Mouse (Mus musculus): Measurements from ENCODE around the gene Tmem100. TPM values are rescaled to one million over a fixed set of nuclear protein-coding genes. Genes with fewer than 3 reads are reported as not detected.

Gene Tmem100
- polyA plus RNA-seq, 1 experiment from 2014 or later = not detected

DNA sequence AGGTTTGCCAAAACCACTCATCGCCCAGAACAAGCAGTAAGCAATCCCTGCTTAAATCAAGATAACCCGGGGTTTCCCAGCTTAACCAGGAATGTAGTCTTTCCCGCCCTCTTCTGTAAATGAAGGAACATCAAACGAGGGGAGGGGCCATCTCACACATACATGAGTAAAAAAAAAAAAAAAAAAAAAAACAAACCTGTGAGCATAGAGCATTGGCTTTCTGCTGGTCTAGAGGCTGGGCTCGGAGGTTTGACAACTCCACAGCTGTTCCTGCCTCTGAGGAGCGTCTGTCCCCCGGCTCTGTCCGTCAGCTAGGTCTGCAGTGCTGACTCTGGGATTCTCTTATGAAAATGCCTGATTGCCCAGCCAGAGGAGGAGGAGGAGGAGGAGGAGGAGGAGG, 2.7 kb downstream of the Tmem100 start:
- DNase-seq (ENCODE audit: low read depth, low spot score) (no peak), ATAC-seq (no peak)

DNA sequence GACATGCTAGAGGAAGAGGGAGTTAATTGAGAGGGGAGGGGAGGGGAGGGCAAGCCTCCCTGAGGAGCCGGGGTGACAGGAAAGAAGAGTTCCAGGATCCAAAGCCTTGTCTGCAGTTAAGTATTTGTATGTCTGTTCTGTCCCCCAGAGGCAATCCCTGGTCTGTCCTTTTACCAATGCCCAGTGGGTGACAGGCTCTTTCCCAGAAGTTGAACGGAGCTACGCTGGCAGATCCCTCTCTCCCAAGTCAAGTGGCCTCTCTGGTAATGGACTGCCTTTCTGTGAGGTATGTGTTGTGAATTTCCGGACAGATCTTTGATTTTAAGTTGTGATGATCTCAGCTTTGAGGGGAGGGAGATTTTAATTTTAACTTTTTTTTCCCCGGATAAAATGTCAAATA, 3.3 kb downstream of the Tmem100 start:
- in situ Hi-C loops (cut with MboI; ENCODE audit: low pct_unique_long_range_greater_than_20kb) = no loop called here
- ChIA-PET POLR2A (no interaction called here), CTCF (no interaction called here)
- no peak for TF ChIP-seq CTCF (IDR thresholded peaks at IDR 0.05)
- ATAC-seq = no peak
- H3K27me3 ChIP-seq = peaks cover 27% of the 10 kb centered on the region
- no peak for DNase-seq (ENCODE audit: low read depth, low spot score)

More for the DNA sequence above, 2.7 kb downstream of the Tmem100 start:
- ChIA-PET CTCF (interaction anchor here (1.2 to 1.4 kb wide), 2 partner anchors 10 to 82 kb away, joined by 3 read pairs; no protein-coding TSS in a partner anchor), POLR2A (no interaction called here)
- no peak for TF ChIP-seq CTCF (IDR thresholded peaks at IDR 0.05)
- in situ Hi-C loops (cut with MboI; ENCODE audit: low pct_unique_long_range_greater_than_20kb) = no loop called here
- H3K27me3 ChIP-seq = peaks cover 27% of the 10 kb centered on the region

DNA sequence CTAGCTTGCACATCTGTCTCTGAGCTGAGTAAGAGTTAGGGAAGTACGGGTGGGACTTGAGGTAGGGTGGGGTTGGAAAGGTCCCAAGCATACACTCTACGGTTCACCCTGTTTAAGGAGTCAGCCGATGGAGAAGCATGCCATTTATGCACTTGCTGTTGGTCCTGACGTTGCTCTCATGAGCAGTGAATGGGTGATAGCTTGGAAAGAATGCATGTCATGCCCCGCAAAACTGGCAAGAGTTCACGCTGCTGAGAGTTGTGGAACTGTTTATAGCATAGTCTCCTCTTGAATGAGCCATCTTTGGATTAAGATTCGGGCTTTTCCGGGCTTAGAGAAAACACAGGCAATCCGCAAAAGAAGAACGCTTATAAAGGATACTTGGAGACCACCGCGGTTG, 4.5 kb downstream of the Tmem100 start:
- peaks cover 27% of the 10 kb centered on the region for H3K27me3 ChIP-seq
- no peak for TF ChIP-seq CTCF (IDR thresholded peaks at IDR 0.05)
- in situ Hi-C loops (cut with MboI; ENCODE audit: low pct_unique_long_range_greater_than_20kb) = no loop called here
- ATAC-seq = no peak
- ChIA-PET CTCF (no interaction called here), POLR2A (interaction anchor here (0.7 to 0.8 kb wide), 2 partner anchors 227 to 1325 kb away, joined by 3 read pairs; no protein-coding TSS in a partner anchor)
- DNase-seq (ENCODE audit: low read depth, low spot score) = no peak

DNA sequence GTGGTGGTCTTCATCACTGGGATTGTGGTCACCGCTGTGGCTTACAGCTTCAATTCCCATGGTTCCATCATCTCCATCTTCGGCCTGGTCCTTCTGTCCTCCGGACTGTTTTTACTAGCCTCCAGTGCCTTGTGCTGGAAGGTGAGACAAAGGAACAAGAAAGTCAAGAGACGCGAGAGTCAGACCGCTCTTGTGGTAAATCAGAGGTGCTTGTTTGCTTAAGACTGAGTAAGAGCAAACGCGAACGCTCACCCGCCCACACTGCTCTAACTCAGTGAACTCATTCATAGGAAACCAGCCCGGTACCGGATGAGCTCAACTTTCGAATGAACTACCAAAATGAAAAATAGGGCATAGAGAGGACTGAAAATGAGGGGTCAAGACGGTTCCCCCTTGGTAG, 5.4 kb downstream of the Tmem100 start:
- peaks cover 27% of the 10 kb centered on the region for H3K27me3 ChIP-seq
- in situ Hi-C loops (cut with MboI; ENCODE audit: low pct_unique_long_range_greater_than_20kb) = no loop called here
- DNase-seq (ENCODE audit: low read depth, low spot score) (no peak), ATAC-seq (no peak)
- CTCF ChIA-PET = no interaction called here
- no peak for TF ChIP-seq CTCF (IDR thresholded peaks at IDR 0.05)
- POLR2A ChIA-PET = no interaction called here

- in situ Hi-C loops (cut with MboI; ENCODE audit: low pct_unique_long_range_greater_than_20kb) = no loop called here
- DNase-seq (ENCODE audit: low read depth, low spot score) = no peak
- peaks cover 27% of the 10 kb centered on the region for H3K27me3 ChIP-seq
- TF ChIP-seq CTCF (IDR thresholded peaks at IDR 0.05) = peak; percentile 46
- ChIA-PET POLR2A (no interaction called here), CTCF (interaction anchor here (1.3 to 1.5 kb wide), 2 partner anchors 10 to 16 kb away, joined by 3 read pairs; no protein-coding TSS in a partner anchor)
- ATAC-seq = no peak
Measured at GRCm38 (mm10) chr11:90036416-90036815, 6.3 kb downstream of the Tmem100 start.

DNA sequence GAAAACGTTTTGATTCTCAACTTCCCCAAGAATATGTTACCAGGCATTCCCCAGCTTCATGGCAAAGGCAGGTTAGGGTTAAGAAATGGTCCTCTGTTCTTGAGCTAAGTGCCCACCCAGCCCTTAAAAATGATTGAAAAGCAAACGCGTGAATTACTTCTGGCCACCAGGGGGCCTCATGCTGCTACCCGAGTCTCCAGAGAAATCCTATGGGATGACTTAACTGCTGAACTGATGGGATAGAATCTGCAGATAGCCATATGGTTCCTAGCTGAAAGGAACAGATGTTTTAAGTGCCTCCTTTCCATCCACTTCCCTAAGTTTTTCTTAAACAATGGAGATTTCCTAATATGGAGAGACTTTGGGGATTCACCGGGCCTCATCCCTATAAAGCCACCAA, 7.9 kb downstream of the Tmem100 start:
- in situ Hi-C loops (cut with MboI; ENCODE audit: low pct_unique_long_range_greater_than_20kb) = no loop called here
- H3K27me3 ChIP-seq = peaks cover 16% of the 10 kb centered on the region
- ChIA-PET CTCF (interaction anchor here (1.5 kb wide), 1 partner anchor 12 kb away, joined by 3 read pairs; no protein-coding TSS in a partner anchor), POLR2A (no interaction called here)
- TF ChIP-seq CTCF (IDR thresholded peaks at IDR 0.05) = peak; percentile 63
- no peak for DNase-seq (ENCODE audit: low read depth, low spot score)
- no peak for ATAC-seq

GRCm38 (mm10) chr11:90044459-90044858, 14.3 kb downstream of the Tmem100 start:
- ATAC-seq = no peak
- TF ChIP-seq CTCF (IDR thresholded peaks at IDR 0.05) = no peak
- DNase-seq (ENCODE audit: low read depth, low spot score) = no peak
- POLR2A ChIA-PET = no interaction called here
- CTCF ChIA-PET = no interaction called here
- in situ Hi-C loops (cut with MboI; ENCODE audit: low pct_unique_long_range_greater_than_20kb) = no loop called here
- H3K27me3 ChIP-seq = peaks cover 35% of the 10 kb centered on the region

GRCm38 (mm10) chr11:90046211-90046610, 16.1 kb downstream of the Tmem100 start:
- ChIA-PET CTCF (no interaction called here), POLR2A (no interaction called here)
- DNase-seq (ENCODE audit: low read depth, low spot score) = no peak
- TF ChIP-seq CTCF (IDR thresholded peaks at IDR 0.05) = no peak
- in situ Hi-C loops (cut with MboI; ENCODE audit: low pct_unique_long_range_greater_than_20kb) = no loop called here
- no peak for ATAC-seq
- peaks cover 48% of the 10 kb centered on the region for H3K27me3 ChIP-seq

- ChIA-PET POLR2A (no interaction called here), CTCF (no interaction called here)
- in situ Hi-C loops (cut with MboI; ENCODE audit: low pct_unique_long_range_greater_than_20kb) = no loop called here
- ATAC-seq = no peak
- peaks cover 48% of the 10 kb centered on the region for H3K27me3 ChIP-seq
- no peak for TF ChIP-seq CTCF (IDR thresholded peaks at IDR 0.05)
- DNase-seq (ENCODE audit: low read depth, low spot score) = no peak
Measured at GRCm38 (mm10) chr11:90047271-90047670, 17.1 kb downstream of the Tmem100 start.

DNA sequence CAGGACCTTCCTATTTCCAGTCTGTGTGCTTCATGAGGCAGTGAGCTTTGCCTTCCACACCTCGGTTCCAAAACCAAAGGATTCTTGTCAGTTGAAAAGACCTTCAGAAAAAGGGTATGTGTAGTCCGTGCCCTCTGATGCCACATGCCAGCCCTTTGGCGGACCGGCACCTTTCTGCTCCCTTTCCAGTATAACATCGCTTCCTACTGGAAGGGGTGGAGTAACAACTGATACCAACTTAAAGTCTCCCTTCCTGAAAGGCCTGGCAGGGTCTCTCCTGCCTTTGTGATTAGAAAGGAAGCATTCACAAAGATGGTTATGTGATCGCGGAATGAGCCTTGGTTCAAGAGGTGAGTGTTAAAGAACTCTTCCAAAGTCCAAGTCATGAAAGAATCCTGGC, 19.9 kb downstream of the Tmem100 start:
- ATAC-seq = no peak
- no peak for TF ChIP-seq CTCF (IDR thresholded peaks at IDR 0.05)
- ChIA-PET CTCF (no interaction called here), POLR2A (no interaction called here)
- H3K27me3 ChIP-seq = peaks cover 49% of the 10 kb centered on the region
- DNase-seq (ENCODE audit: low read depth, low spot score) = no peak
- in situ Hi-C loops (cut with MboI; ENCODE audit: low pct_unique_long_range_greater_than_20kb) = no loop called here

DNA sequence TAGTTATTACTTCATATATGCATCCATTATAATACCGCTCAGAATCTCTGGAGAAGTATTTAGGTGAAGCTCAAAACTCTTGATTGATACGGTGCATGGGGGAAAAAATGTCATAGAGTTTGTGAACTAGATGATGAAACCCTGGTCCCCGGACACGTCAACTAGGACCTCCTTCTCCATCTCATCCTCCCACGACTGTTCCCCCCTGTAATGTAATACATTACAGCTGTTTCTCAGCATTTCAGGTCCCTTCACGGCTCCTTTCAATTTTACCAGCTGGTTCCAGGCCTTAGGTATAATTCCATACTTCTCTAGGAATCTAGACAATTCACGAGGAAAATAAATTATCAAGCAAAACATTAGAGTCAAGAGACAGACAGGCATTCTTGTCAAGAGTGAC, 22.6 kb downstream of the Tmem100 start:
- DNase-seq (ENCODE audit: low read depth, low spot score) = no peak
- no peak for ATAC-seq
- in situ Hi-C loops (cut with MboI; ENCODE audit: low pct_unique_long_range_greater_than_20kb) = no loop called here
- peaks cover 37% of the 10 kb centered on the region for H3K27me3 ChIP-seq
- CTCF ChIA-PET = no interaction called here
- POLR2A ChIA-PET = no interaction called here
- TF ChIP-seq CTCF (IDR thresholded peaks at IDR 0.05) = no peak

DNA sequence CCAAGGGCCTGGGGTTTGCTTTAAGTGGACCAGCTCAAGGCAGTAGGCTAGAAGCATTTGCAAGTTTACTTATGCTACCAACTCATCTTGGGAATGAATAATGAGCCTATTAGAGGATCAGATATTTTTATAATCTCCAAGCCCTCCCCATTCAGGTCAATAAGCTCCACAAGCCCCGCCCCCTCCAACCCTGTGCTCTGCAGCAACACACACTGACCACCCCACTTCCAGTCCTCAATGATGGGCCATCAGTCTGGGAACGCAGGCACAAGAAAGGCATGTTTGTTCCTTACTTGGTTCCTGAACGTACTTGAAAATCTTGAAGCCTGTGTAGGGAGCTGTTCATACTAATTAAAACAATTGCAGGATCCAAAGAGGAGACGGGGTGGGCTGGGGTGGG, 23.7 kb downstream of the Tmem100 start:
- ChIA-PET CTCF (no interaction called here), POLR2A (no interaction called here)
- H3K27me3 ChIP-seq = peaks cover 30% of the 10 kb centered on the region
- no peak for TF ChIP-seq CTCF (IDR thresholded peaks at IDR 0.05)
- no peak for ATAC-seq
- no peak for DNase-seq (ENCODE audit: low read depth, low spot score)
- in situ Hi-C loops (cut with MboI; ENCODE audit: low pct_unique_long_range_greater_than_20kb) = no loop called here
